Comparison of ENCODE assay signal across 10 mouse cellular contexts in the genomic region with DNA sequence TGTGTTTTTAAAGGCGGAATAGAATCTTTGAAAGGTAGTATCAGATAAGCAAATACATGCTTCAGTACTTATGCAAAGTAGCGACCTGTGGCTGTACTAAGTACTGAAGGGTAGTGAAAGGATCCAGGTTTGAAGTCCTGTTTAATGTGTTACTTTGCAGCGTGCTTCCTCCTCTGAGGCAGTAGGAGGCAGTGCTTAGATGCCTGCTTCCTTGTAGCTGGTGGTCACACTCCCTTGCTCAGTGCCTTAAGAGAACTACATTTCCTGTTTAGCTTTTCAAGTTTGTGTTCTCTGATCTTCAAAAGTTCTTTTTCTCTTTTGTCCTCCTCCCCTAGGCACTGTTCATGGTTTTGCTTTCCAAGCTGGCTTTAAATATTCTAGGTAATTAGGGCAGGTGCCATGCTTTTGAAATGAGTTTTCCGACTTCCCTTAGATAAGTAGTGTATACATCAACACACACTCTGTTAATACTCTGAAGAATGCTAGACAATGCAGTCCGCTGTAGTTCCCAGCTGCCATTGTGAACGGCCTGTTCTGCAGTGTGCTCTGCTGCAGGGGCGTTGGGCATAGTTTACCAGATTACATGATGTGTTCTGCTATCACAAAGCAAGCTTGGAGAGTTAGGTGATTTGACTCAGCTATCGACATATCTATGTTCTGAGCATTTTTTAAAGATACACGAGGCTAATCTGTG. TPM values are rescaled to one million over a fixed set of nuclear protein-coding genes. Genes with fewer than 3 reads are reported as not detected.
DNase-seq lines count a peak whose midpoint lies in the region; ATAC-seq and TF ChIP-seq lines count a peak whose summit lies in the region.
"Had no signal": no experiment of that assay in that cellular context is flagged by ENCODE, and none has a peak within 500 bp of the region (broad histone marks: within the 10 kb centered on the region; RNA-seq: fewer than 3 reads in every experiment).

No protein-coding gene starts in this region.

- H3K4me1 ChIP-seq in heart, postnatal 0 days (ENCODE audit: control insufficient read depth, insufficient read depth) = no peaks in the 10 kb centered on the region
- no peaks in the 10 kb centered on the region for H3K4me1 ChIP-seq in midbrain, embryonic 14.5 days (ENCODE audit: control insufficient read depth, insufficient read depth, low read length)
- H3K4me1 ChIP-seq: limb, embryonic 15.5 days had no signal

- TF ChIP-seq CTCF in heart, postnatal 0 days (IDR thresholded peaks at IDR 0.05; ENCODE audit: low read depth) = peak; percentile 15; the same call in 1 of the 2 replicates

- no peak for DNase-seq in heart, postnatal 0 days (ENCODE audit: low spot score)
- no peak for DNase-seq in heart, postnatal 4 days
- DNase-seq in CD4-positive, CD25-positive, alpha-beta regulatory T cell, adult 2 months (ENCODE audit: low read depth, low spot score) = peak; percentile 63
- DNase-seq in midbrain, embryonic 14.5 days = peak; percentile 11
- DNase-seq in left cerebral cortex, postnatal 25 days (ENCODE audit: low spot score in 2 of 2) = no peak
- DNase-seq in frontal cortex, adult 2 months (ENCODE audit: extremely low spot score in 1 of 2, low spot score in 1 of 2) = no peak
- no peak for DNase-seq in right cerebral cortex, adult 2 months (ENCODE audit: low spot score in 2 of 2)

- no peak for ATAC-seq in heart, postnatal 0 days (ENCODE audit: insufficient read depth, low read depth)
- peak; percentile 66 to 77; a peak in 3 of 4 replicates for ATAC-seq in hematopoietic stem cell, adult 5-6 weeks (replicated peaks in 1 of 2; ENCODE audit: insufficient read depth in 1 of 2, low FRiP score in 2 of 2, low TSS enrichment in 1 of 2, low read depth in 1 of 2, poor library complexity in 2 of 2, severe bottlenecking in 2 of 2)
- ATAC-seq in midbrain, embryonic 14.5 days (ENCODE audit: low FRiP score, low TSS enrichment) = no peak

- H3K27me3 ChIP-seq in heart, postnatal 0 days (ENCODE audit: control insufficient read depth, insufficient read depth, low read length) = no peaks in the 10 kb centered on the region
- no peaks in the 10 kb centered on the region for H3K27me3 ChIP-seq in midbrain, embryonic 14.5 days (ENCODE audit: control insufficient read depth, insufficient read depth, low read length)
- H3K27me3 ChIP-seq: heart, embryonic 15.5 days; limb, embryonic 15.5 days had no signal

- H3K9ac ChIP-seq in heart, postnatal 0 days (replicated peaks; ENCODE audit: low read depth, low read length) = no peak overlapping the region
- no peak overlapping the region for H3K9ac ChIP-seq in midbrain, embryonic 14.5 days (replicated peaks; ENCODE audit: low read length)
- H3K9ac ChIP-seq: heart, embryonic 15.5 days; limb, embryonic 15.5 days had no signal

- no peak for TF ChIP-seq EP300 in heart, postnatal 0 days (IDR thresholded peaks at IDR 0.05; ENCODE audit: low read depth)

- intact Hi-C loops in left cerebral cortex, postnatal 25 days (cut with DNase I) = no loop called here

- H3K4me3 ChIP-seq in heart, postnatal 0 days (ENCODE audit: low read depth, low read length) = no peak overlapping the region
- no peak overlapping the region for H3K4me3 ChIP-seq in midbrain, embryonic 14.5 days (replicated peaks; ENCODE audit: low read depth, low read length)
- H3K4me3 ChIP-seq: heart, embryonic 15.5 days; limb, embryonic 15.5 days had no signal

- H3K36me3 ChIP-seq in heart, postnatal 0 days (replicated peaks; ENCODE audit: control insufficient read depth, insufficient read depth, low read length) = peaks cover 31% of the 10 kb centered on the region
- H3K36me3 ChIP-seq in midbrain, embryonic 14.5 days (ENCODE audit: control insufficient read depth, insufficient read depth, low read length) = peaks cover 38% of the 10 kb centered on the region

- no peaks in the 10 kb centered on the region for H3K9me3 ChIP-seq in heart, postnatal 0 days (replicated peaks; ENCODE audit: control insufficient read depth, low read length)
- H3K9me3 ChIP-seq in midbrain, embryonic 14.5 days (ENCODE audit: control insufficient read depth, low read length) = no peaks in the 10 kb centered on the region
- H3K9me3 ChIP-seq: heart, embryonic 15.5 days; limb, embryonic 15.5 days had no signal

- no peak overlapping the region for H3K27ac ChIP-seq in heart, postnatal 0 days (ENCODE audit: low read depth)
- no peak overlapping the region for H3K27ac ChIP-seq in midbrain, embryonic 14.5 days (replicated peaks; ENCODE audit: low read depth, low read length)
- H3K27ac ChIP-seq: heart, embryonic 15.5 days; limb, embryonic 15.5 days had no signal

- WGBS in heart, postnatal 0 days = 62% methylated on average over 9 of the region's 9 CpGs
- 49% methylated on average over 9 of the region's 9 CpGs for WGBS in midbrain, embryonic 14.5 days

- H3K4me2 ChIP-seq in heart, postnatal 0 days (ENCODE audit: low read depth, low read length) = no peak overlapping the region
- H3K4me2 ChIP-seq in midbrain, embryonic 14.5 days (ENCODE audit: low read length) = no peak overlapping the region
- H3K4me2 ChIP-seq: heart, embryonic 15.5 days; limb, embryonic 15.5 days had no signal

RNA-seq across cellular contexts. Expression of a gene that starts 10.4 kb away (rescaled TPM):
- total RNA-seq in heart, postnatal 0 days (2014; rRNA removed; ENCODE audit: low replicate concordance) = 8.7 and 11.4 TPM in 2 replicates
- 15.0 and 16.9 TPM in 2 replicates for polyA plus RNA-seq in heart, postnatal 0 days (2015; fragmentation: Nextera tagmentation; extraction: Ambion mirVana)
- 1 to 10 TPM; 7.4 to 8.5 TPM for total RNA-seq in heart, postnatal 4 days (2021)
- total RNA-seq in hematopoietic stem cell, adult 5-6 weeks (2017) = 25.8 and 28.3 TPM in 2 replicates
- 17.5 and 22.0 TPM in 2 replicates for polyA plus RNA-seq in midbrain, embryonic 14.5 days (2014; fragmentation: Nextera tagmentation; extraction: Ambion mirVana)
- 1 to 10 TPM; 7.8 to 9.0 TPM for total RNA-seq in left cerebral cortex, postnatal 25 days (2021)
- polyA plus RNA-seq in frontal cortex, adult 2 months (2012; rRNA removed) = 8.0 and 8.1 TPM in 2 replicates

RNA-seq across cellular contexts. Expression of a gene that starts 19.1 kb away (rescaled TPM):
- total RNA-seq in heart, postnatal 0 days (2014; rRNA removed; ENCODE audit: low replicate concordance) = 9.7 and 24.5 TPM in 2 replicates
- polyA plus RNA-seq in heart, postnatal 0 days (2015; fragmentation: Nextera tagmentation; extraction: Ambion mirVana) = 49.8 and 54.3 TPM in 2 replicates
- total RNA-seq in heart, postnatal 4 days (2021) = 10 to 100 TPM; 33.2 to 35.8 TPM
- 58.8 and 101 TPM in 2 replicates for total RNA-seq in hematopoietic stem cell, adult 5-6 weeks (2017)
- 43.4 and 43.7 TPM in 2 replicates for polyA plus RNA-seq in midbrain, embryonic 14.5 days (2014; fragmentation: Nextera tagmentation; extraction: Ambion mirVana)
- total RNA-seq in left cerebral cortex, postnatal 25 days (2021) = 10 to 100 TPM; 23.8 to 26.0 TPM
- polyA plus RNA-seq in frontal cortex, adult 2 months (2012; rRNA removed) = 17.0 and 17.8 TPM in 2 replicates

RNA-seq across cellular contexts. Expression of a gene that starts 33.2 kb away (rescaled TPM):
- 30.7 and 37.2 TPM in 2 replicates for total RNA-seq in heart, postnatal 0 days (2014; rRNA removed; ENCODE audit: low replicate concordance)
- polyA plus RNA-seq in heart, postnatal 0 days (2015; fragmentation: Nextera tagmentation; extraction: Ambion mirVana) = 73.4 and 78.5 TPM in 2 replicates
- total RNA-seq in heart, postnatal 4 days (2021) = 10 to 100 TPM; 78.9 to 79.6 TPM
- 57.2 and 94.9 TPM in 2 replicates for total RNA-seq in hematopoietic stem cell, adult 5-6 weeks (2017)
- polyA plus RNA-seq in midbrain, embryonic 14.5 days (2014; fragmentation: Nextera tagmentation; extraction: Ambion mirVana) = 141 and 200 TPM in 2 replicates
- 100 to 1,000 TPM; 776 to 809 TPM for total RNA-seq in left cerebral cortex, postnatal 25 days (2021)
- 411 and 441 TPM in 2 replicates for polyA plus RNA-seq in frontal cortex, adult 2 months (2012; rRNA removed)

Comparison
In these comparisons a context has a peak if more than half of its experiments do, and no peak if none do; other contexts are left out.
1. ATAC-seq: peak in hematopoietic stem cell, adult 5-6 weeks (2 of 2); none in heart, postnatal 0 days (single experiment) and midbrain, embryonic 14.5 days (single experiment).
2. DNase-seq: peak in CD4-positive, CD25-positive, alpha-beta regulatory T cell, adult 2 months (single experiment) and midbrain, embryonic 14.5 days (single experiment); none in heart, postnatal 0 days (single experiment), heart, postnatal 4 days (single experiment), left cerebral cortex, postnatal 25 days (0 of 2), frontal cortex, adult 2 months (0 of 2) and right cerebral cortex, adult 2 months (0 of 2).